Mouse (Mus musculus): ENCODE measurements at regions not wholly inside any gene's neighbourhood (a gene's known extent, or its start where the extent isn't known, plus 50 kb on each side); places are given as distances from the start of the nearest gene placed in this dataset.

GRCm38 (mm10) chr5:146684429-146684828, 99.4 kb upstream of the Gpr12 start:
- DNase-seq (ENCODE audit: low spot score in 2 of 2) = no peak

- no peak for DNase-seq (ENCODE audit: low spot score in 2 of 2)
These were observed 98.5 kb upstream of the Gpr12 start for GRCm38 (mm10) chr5:146683554-146683953.

- no peak for DNase-seq (ENCODE audit: low spot score in 2 of 2)
These were observed 97.9 kb upstream of the Gpr12 start for GRCm38 (mm10) chr5:146682893-146683292.

GRCm38 (mm10) chr5:146681512-146681911, 96.5 kb upstream of the Gpr12 start:
- DNase-seq (ENCODE audit: low spot score in 2 of 2) = no peak

- no peak for DNase-seq (ENCODE audit: low spot score in 2 of 2)
These were observed 94.2 kb upstream of the Gpr12 start for GRCm38 (mm10) chr5:146679198-146679681.

- DNase-seq (ENCODE audit: low spot score in 2 of 2) = no peak
These were observed 93.7 kb upstream of the Gpr12 start for GRCm38 (mm10) chr5:146678775-146679170.

GRCm38 (mm10) chr5:146678049-146678774, 93.2 kb upstream of the Gpr12 start:
- DNase-seq (ENCODE audit: low spot score in 2 of 2) = no peak

- DNase-seq (ENCODE audit: low spot score in 2 of 2) = no peak
These were observed 92.1 kb upstream of the Gpr12 start for GRCm38 (mm10) chr5:146677151-146677515.

GRCm38 (mm10) chr5:146676470-146677150, 91.6 kb upstream of the Gpr12 start:
- peak; percentile 36 to 61 for DNase-seq (ENCODE audit: low spot score in 2 of 2)

GRCm38 (mm10) chr5:146675887-146676277, 90.8 kb upstream of the Gpr12 start:
- no peak for DNase-seq (ENCODE audit: low spot score in 2 of 2)

GRCm38 (mm10) chr5:146675006-146675886, 90.2 kb upstream of the Gpr12 start:
- peak; percentile 47 to 59 for DNase-seq (ENCODE audit: low spot score in 2 of 2)

GRCm38 (mm10) chr5:146661751-146662150, 76.7 kb upstream of the Gpr12 start:
- DNase-seq (ENCODE audit: low spot score in 2 of 2) = no peak

- DNase-seq (ENCODE audit: low spot score in 2 of 2) = no peak
These were observed 72.2 kb upstream of the Gpr12 start for GRCm38 (mm10) chr5:146657228-146657627.

- no peak for DNase-seq (ENCODE audit: low spot score in 2 of 2)
These were observed 70.4 kb upstream of the Gpr12 start for GRCm38 (mm10) chr5:146655394-146655793.

- DNase-seq (ENCODE audit: low spot score in 2 of 2) = no peak
These were observed 68.8 kb upstream of the Gpr12 start for GRCm38 (mm10) chr5:146653686-146654450.

GRCm38 (mm10) chr5:146652874-146653273, 67.8 kb upstream of the Gpr12 start:
- no peak for DNase-seq (ENCODE audit: low spot score in 2 of 2)

GRCm38 (mm10) chr5:146648519-146649060, 63.6 kb upstream of the Gpr12 start:
- no peak for DNase-seq (ENCODE audit: low spot score in 2 of 2)

GRCm38 (mm10) chr5:146647628-146648380, 62.8 kb upstream of the Gpr12 start:
- DNase-seq (ENCODE audit: low spot score in 2 of 2) = no peak

GRCm38 (mm10) chr5:146644499-146644898, 59.5 kb upstream of the Gpr12 start:
- DNase-seq (ENCODE audit: low spot score in 2 of 2) = peak in 1 of 2 experiments; percentile 35

- no peak for DNase-seq (ENCODE audit: low spot score in 2 of 2)
These were observed 56.9 kb upstream of the Gpr12 start for GRCm38 (mm10) chr5:146641931-146642330.
